Mouse (Mus musculus) thymus, postnatal 14 days (tissue): ENCODE results near the gene Spib.
A peak's percentile ranks its signal among the peaks of the same experiment; 100 is the strongest.

Experiments
- DNase-seq: peaks from one replicate; pipeline ENCODE4 v3.0.0; 2021

Gene Spib

DNA sequence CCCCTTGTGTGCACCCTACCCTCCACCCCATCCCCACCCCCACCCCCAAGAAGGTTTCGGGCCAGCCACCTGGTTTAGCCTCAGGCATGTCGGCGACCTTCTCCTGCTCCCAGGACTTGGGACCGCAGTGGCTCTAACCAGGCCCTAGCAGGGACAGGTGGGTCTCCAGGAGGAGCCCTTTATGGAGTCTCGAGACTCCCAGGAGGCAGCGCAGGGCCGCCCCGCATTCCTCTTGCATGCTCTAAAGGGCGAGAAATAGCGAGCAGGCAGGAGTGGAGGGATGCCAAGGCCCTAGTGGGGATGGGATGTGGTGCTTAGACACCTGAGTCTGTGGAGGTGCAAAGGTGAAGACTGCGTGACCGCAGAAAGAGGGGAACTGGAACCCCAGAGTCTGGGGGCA lies 7.4 kb downstream of the Spib start, which contains the start of gene Mybpc2:
TSS of gene Mybpc2 (minus strand) at position 155 of the 400 bp plus-strand sequence.
- no peak for DNase-seq

DNA sequence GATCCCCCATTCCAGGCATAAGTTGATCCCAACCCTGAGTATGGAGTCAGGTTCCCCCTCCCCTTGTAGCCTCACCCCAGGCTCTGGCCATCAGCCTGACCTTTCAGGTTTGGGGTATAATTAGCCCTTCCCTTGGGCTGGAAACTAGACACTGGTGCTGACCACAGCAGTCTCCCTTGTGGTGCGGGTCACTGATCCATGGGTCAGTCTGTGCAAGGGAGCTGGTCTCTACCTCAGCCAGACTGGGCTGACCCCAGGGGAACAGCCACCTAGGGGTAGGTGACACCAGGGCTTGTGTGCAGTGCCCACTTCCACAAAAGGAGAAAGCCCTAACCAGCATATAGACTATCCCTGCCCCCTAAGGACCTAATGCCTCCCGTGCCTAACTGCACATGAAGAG lies 8.8 kb downstream of the Spib start:
- no peak for DNase-seq

DNA sequence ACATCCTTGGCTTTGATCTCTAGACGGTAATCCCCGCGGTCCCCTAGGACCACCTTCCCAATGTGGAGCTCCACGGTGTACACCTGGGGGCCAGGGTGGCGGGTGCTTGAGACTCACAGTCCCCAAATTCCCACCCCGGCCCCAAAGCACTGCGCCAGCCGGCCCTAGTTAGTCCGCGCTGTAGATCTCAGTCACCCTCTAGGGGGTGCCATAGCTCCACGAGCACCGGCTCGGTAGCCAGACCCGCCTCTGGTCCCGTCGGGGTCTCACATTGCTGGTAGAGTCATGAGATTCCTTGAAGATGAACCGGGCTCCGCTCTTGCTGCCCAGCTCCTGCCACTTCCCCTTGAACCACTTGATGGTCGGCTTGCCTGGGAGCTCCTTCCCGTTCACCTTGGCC lies 10.2 kb downstream of the Spib start:
- DNase-seq: peak; percentile 88

DNA sequence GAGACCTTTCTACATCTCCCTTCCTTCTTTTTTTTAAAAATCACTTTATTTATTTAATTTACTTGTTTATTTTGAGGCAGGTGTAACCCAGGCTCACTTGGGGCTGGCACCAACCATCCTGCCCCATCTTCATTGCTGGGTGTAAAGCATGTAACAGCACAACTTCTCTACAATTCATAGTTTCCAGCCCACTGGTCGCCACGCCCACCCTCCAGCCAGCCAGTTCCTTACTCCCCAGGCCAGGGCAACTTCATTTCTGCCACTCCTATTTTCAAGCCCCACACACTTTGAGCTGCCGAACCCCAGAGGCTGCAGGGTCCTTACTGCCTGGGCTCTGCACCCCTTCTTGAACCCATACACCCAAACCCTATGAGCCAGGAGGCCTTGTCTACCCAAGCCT lies 10.9 kb downstream of the Spib start:
- no peak for DNase-seq

DNA sequence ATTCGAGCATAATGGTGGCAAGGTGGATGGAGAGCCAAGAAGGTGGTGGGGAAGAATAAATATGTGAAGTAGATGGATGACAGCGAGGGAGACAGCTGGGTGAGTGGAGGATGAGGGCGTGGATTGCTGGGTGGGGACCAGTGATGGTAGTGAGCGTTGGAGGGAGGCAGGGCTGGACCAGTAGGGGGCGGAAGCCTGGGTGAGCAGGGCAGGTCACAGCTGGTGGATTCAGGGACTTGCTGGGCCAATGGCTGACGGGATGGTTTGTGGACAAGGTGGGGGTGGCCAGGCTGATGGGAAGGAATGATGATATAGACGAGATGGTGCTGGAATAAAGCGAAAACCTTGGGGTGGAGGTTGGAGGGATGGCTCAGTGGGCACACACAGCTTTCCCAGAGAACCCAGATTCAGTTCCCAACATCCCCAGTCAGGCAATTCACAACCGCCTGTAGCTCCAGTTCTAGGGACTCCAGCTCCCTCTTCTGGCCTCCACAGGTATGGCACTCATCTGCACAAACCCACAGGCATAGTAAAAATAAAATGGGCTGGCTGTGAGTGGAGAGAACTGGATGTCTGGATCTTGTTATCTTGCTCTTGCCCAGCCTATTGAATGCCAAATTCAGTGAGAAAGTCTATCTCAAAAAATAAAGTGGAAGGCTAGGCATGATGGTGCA lies 12.5 kb downstream of the Spib start:
- DNase-seq: no peak

DNA sequence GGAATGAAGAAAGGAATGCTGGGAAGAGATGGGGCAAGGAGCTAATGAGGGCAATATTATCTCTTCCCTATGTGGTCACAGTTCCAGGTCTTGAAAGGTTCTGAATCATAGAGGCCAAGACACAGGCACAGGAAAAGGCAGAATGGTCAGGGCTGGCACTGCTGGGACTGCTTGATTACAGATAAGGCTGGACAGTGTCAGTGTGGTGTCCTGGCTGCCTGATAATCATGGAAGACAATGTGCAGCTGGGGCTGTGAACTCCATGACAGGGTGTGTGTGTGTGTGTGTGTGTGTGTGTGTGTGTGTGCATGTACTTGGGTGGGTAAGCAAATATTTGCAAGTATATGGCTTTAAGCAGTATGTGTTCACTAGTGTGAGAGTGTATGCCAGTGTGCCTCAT lies 24.4 kb downstream of the Spib start:
- DNase-seq: no peak

DNA sequence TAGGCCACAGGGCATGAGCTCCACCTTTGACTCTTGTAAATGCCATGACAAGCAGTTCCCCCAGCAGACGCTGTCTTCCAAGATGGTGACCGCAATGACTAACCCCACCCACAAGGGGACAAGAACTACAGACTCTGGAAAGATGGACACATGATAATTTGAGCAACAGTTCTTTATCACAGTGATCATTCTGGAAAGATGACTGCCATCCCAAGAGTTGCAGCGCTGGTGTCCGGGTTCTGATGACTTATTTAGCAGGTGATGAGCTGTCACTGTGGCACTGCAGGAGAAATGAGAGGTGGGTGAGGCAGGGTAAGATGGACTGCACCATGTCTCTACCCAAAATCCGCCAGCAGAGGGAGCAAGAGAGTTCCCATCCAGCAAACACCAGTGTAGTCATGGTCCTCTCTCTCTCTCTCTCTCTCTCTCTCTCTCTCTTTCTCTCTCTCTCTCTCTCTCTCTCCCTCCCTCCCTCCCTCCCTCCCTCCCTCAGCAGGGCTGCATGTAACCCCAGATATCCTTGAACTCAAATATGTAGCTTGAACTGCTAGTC lies 30.2 kb downstream of the Spib start:
- peak; percentile 82 for DNase-seq

DNA sequence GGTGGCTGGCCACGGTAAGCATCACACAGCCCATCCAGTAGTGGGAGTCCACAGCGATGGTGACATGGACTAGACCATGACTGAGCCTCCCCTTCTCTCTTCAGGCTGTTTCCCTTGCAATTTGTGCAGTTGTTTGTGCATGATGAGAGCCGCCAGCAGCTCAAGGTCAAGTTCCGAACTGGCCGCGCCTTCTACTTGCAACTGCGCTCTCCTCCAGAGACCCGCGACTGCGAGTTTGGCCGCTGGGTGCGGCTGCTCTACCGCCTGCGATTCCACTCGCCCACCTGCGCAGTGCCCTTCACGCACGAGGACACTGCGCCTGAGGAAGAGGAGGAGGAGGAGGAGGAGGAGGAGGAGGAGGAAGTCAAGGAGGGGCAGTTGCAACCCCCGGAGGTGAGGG lies 31.8 kb downstream of the Spib start:
- DNase-seq: no peak

DNA sequence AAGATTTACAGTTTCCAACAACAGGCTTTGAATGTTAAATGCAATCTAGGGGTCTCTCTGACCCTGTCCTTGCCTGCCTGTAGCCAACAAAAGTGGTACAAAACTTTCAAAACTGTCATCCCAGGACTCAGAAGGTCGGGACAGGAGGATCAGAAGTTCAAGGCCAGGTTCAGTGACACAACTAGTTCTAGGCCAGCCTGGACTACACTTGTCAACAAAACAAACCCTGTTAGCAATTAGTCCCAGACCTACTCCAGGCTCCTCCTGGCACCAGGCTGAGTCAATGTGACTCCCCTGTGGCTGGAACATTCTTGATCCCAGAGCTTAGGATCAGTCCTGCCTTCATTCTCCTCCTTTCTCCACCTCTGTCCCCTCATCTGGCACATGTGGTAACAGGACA lies 32.9 kb downstream of the Spib start:
- no peak for DNase-seq

DNA sequence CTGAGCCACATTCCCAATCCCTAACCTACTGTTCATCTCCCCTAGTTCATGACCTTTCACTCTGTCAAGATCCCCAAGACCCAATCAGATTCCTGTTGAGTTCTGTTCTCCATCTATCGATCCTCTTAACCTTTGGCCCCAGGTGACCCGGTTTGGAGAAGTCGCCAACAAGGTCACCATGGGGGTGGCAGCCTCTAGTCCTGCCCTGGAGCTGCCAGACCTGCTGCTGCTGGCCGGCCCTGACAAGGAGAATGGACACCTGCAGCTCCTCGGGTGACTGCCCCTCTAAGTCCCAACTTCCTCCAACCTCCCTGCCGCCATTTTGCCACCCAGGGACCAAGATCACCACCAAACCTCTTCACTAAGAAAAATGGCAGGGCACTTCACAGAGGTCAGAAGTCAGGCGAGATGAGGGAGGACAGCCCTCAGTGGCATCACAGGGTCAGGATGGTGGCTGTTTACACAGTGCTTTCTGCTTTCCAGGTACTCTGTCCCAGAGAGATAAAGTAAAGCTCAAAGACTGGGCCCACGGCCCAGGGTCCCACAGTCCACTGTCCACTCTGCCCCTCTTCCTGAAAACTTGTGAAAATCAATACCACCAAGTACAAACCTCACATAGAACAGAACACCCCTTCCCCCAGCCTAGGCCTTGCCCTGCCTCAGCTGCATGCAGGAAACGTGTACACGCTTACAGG lies 34.4 kb downstream of the Spib start:
- no peak for DNase-seq

DNA sequence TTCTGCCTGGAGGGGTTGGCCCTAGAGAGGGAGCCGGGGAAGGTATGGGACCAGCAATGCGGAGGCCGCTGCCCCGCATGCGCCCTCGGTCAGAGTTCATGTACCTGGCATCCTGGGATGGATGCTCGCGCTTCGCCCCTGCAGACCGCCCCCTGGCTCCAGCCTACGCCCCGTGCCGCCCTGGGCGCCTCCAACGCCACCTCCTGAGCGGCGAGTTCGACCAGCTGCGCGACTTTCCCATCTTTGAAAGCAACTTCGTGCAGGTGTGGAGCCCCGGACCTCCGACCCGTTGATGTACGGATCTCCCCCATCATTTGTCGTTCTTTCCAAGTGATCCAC lies 35.1 kb downstream of the Spib start:
- no peak for DNase-seq

DNA sequence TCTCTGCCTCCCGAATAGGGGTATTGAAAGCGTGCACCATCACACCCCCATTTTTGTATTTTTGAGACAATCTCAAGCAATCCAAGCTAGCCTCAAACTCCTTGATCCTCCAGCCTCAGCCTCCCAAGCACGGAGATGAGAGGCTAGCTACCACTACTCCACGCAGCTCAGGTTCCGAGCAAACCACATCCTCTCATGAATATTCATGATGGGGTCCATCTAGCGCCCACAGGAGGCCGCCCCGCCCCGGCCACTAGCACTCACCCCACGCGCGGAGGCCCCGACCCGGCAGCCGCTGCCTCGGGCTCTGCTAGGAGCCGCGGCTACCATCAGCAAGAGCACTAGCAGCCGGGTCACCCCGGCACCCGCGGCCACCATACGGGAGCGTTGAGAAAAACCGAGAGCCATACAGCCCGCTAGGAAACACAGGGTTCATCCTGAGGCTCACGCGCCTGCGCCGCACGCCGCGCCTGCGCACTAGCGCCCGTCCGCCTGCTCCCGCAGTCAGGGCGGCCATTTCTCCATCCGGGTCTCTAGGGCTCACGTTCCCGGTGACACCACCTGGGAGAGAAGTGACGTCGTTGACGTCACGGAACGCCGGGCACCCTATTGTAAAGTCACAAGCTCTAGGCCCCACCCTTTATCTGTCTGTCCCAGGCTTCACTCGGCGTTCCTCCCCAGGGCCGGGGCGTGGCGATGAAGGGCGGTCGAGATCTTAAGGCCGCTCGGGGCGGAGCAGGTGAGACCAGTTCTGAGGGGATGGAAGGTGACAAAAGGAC lies 35.7 kb downstream of the Spib start, which contains the start of the genes Emc10 and Fam71e1:
TSS of gene Emc10 (minus strand) at position 538 of the 779 bp plus-strand sequence.
TSS of gene Fam71e1 (plus strand) at position 590 of the 779 bp plus-strand sequence.
- peak; percentile 99 for DNase-seq

DNA sequence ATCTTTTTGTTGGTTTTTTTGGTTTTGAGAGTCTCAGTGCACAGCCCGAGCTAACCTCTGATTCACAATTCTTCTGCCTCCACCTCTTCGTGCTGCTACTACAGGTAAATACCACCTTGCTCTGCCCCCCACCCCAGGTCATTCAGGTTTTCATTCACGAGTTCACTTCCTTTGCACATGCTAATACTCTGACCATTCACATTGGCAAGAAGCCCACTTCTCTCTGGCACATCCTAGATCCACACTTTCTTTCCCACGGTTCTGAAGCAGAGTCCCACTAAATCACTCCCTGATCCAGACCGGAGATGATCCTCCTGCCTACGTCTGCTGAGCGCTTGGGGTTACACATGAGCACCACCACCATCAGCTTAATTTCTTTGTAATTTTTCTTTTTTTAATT lies 36.8 kb downstream of the Spib start:
- DNase-seq: no peak

DNA sequence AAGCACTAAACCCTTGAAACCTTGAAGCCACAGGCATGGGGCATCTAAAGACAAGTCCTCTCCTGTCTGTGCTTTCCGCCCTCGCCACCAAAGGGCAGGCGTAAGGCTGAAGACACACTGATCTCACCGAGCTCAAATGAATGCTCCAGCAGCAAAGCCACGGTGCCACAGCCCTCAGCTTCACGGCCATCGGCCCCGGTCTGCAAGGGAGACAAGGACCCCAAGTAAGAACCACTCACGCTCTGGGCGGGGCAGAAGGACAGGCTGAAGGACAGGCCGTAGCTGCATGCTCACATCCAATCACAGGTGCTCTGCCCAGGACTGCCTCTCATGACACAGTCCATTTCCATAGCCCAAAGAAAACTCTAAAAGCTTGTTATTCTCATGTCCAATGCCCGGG lies 37.2 kb downstream of the Spib start:
- no peak for DNase-seq

DNA sequence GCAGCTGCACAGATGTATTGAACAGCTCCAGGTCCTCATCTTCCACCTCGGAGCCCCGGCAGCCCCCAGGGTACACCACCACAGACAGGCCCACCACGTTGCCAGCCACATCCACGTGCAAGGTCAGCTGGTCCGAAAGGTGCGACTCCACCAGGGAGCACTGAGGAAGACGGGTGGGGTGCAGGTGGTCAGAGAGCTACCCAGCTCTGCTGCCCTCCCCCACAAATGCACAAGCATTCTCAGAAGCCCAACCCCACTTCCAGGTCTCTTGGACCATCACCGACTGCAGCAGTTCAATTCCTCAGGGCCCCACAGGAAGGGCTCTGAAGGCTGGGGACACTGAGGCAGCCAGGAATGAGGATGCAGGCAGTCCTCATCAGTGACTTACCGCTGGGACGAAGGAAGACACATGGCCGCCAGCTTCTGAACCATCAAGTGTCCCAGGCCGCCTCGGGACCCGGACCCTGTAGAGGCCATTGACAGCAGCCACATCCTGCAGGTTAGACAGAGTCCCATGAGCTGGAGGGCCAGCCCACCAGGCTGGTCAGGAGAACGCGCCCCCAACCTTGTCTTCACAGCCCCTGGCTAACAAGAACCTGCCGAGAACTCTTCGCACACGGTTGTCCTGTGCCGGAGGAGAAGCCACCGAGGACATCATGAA lies 39.6 kb downstream of the Spib start:
- DNase-seq: no peak

DNA sequence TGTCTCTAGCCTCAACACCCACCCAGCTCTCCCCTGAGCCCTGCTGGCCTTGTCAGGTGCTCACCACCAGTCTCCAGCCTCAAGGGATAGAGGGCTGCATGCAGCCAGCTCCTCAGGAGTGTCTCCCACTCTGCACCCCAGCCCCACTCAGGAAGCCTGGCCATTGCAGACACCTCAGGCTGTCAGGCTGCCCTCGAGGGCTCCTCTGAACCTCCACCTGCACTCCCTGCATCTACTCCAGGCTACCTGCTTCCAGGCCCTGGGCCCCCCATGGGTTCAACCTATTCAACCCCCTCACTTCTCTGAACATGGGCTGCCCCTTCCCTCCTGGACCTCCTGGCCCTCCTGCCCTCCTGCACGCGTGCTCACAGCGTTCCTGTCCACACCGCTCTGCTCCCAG lies 40.5 kb downstream of the Spib start:
- no peak for DNase-seq

DNA sequence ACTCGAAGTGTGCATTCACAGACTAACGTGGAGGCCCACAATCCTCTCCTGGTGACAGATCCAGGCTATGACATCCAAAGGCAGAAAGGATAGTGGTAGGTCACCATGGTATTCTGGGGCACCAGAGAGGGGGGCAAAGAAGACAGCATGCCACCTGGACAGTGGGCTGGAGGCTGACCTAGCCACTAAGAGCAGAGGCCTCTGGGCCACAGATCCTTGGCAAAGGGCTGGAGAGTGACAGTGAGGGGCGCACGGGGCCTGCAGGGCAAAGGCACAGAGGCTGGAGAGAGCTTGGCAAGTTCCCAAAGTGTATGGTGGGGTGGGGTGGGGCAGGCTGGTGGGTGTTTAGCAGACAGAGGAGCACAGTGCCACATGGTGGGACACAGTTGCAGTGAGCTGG lies 41.6 kb downstream of the Spib start:
- no peak for DNase-seq

DNA sequence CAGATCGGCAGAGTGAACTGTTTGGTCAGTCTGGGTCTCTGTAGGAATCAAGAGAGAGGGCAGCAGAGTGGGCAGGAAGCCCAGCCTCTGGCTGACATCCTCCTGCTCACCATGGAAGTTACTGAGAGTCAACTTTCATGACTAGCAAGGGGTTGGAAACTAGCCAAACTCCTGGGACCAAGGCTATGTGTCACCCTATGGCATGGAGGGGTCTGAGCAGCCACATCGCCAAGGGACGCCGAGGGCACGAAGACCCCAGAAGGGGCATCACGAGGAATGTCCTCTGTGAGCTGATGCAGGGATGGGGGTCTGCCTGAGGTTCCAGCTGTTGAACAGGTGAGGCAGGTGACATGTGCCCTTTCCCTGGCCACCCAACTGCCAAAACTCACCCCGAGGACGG lies 43.3 kb downstream of the Spib start:
- DNase-seq: no peak

DNA sequence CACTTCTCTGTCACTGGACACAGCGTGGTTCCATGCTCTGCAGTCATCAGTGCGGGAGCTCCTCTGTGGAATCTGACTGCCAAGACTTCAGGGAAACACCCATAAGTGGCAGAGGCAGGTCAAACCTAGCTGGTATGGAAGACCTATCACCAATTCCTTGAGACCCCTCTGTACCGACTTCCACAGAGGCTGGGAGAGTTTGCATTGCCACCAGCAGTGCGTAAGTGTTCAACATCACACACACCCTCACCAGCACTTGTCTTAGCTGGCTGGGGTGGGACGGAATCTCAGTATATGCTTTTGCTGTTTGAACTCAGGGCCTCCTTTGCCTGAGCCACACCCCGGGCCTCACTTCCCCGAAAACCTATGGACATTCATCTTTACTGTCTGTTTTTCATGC lies 43.9 kb downstream of the Spib start:
- no peak for DNase-seq

DNA sequence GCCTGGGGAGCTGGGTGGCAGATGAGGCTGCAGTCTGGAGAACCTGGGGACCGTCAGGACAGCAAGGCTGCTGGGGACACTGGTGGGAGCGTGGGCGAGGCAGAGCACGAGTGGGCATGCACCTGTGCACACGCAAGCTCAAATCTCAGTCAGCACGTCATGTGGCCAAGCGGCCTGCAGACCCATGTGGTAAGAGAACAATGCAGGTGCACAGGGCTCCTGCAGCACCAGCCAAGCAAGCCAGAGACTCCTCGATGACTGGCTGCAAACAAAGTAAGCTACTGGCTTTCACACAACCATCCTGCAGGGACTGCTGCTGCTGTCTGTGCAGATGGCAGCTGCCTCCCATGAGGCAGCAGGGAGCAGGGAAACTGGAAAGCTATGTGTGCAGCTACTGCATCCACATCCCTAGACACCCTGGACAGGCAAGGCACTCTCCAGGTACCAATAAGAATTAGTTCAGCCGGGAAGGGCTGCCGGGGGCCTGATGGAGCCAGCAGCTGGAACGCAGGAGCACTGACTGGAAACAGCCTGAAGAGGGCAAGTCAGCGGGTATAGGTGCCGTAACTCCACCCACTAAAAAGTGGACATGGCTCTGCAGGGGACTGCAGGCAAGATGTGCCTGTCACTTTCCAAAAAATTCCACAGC lies 44.8 kb downstream of the Spib start:
- no peak for DNase-seq

DNA sequence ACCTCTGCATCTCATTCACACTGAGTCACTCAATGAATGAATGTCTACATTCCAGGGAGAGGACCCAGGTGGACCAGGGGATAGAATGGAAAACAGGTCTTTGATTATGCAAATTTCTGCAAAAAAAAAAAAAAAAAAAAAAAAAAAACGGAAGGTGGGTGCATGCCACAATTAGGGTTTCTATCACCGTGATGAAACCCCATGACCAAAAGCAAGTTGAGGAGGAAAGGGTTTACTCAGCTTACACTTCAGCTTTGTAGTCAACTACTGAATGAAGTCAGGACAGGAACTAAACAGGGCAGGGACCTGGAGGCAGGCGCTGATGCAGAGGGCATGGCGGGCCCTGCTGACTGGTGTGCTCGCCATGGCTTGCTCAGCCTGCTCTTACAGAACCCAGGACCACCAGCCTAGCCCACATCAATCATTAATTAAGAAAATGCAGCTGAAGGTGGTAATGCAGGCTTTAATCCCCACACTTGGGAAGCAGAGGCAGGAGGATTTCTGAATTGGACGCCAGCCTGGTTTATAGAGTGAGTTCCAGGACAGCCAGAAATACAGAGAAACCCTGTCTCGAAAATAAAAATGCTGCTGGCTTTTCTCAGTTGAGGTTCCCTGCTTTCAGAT lies 46.2 kb downstream of the Spib start:
- DNase-seq: no peak
